Mouse (Mus musculus): ENCODE measurements around the gene Impg1. TPM values are rescaled to one million over a fixed set of nuclear protein-coding genes. Genes with fewer than 3 reads are reported as not detected.

Impg1 gene
- total and polyA plus RNA-seq, 3 experiments, result not detected

DNA sequence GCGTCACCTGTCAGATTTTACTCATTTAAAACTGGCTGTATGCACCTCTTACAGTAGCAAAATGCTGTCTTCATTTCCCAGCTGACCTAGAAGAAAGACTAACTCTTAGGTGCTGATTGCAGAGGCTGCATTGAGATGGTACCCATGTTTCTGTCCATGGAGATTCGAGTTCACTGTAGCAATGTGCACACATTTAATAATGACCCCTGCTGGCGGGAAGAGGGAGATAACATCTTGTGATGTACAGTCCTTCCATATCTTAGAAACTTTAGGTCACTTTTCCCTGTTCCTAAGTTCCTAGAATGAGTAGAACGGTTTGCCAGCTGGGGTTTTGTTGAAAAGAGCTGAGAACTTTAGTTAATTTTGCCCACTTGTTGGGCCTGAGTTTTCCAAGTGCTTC is 161.8 kb downstream of the Impg1 start:
- DNase-seq (ENCODE audit: low spot score) (no peak), ATAC-seq (ENCODE audit: extremely low read depth, insufficient number of reproducible peaks, low FRiP score, poor library complexity, severe bottlenecking) (no peak)
- no peaks in the 10 kb centered on the region for H3K36me3 ChIP-seq (replicated peaks)
- H3K9me3 ChIP-seq (replicated peaks), result no peaks in the 10 kb centered on the region
- H3K4me3 ChIP-seq (ENCODE audit: low read depth, low read length), result no peak overlapping the region
- H3K4me1 ChIP-seq (ENCODE audit: insufficient read depth, low read depth, low read length), result no peaks in the 10 kb centered on the region
- H3K27me3 ChIP-seq (ENCODE audit: insufficient read depth, low read length), result no peaks in the 10 kb centered on the region
- TF ChIP-seq GATA1 (IDR thresholded peaks at IDR 0.05; ENCODE audit: borderline replicate concordance, low read length) (no peak), CTCF (IDR thresholded peaks at IDR 0.05; ENCODE audit: low read depth, low read length) (no peak), TAL1 (conservative IDR thresholded peaks at IDR 0.05; ENCODE audit: low read depth, low read length) (no peak), POLR2AphosphoS5 (IDR thresholded peaks at IDR 0.05; ENCODE audit: insufficient replicate concordance, low read depth, low read length) (no peak), GATA2 (IDR thresholded peaks at IDR 0.05; ENCODE audit: borderline replicate concordance, low read depth, low read length) (no peak)

DNA sequence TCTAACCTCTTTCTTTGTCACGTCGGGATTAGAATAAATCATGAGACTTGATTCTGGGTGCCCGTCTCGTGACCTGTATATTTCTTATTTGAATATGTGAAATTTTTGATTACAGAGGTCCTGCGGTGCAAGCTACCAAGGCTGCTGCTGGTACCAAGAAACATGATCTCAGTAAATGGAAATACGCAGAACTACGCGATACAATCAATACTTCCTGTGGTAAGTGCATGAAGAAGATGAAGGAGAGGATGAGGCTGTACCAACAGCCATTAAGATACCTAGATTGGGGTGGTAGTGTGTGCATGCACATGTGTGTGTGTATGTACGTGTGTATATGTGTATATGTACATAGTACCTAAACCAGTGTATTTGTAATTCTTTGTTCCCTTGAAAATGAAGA is 166.2 kb downstream of the Impg1 start:
- DNase-seq (ENCODE audit: low spot score), result no peak
- H3K9me3 ChIP-seq (replicated peaks), result no peaks in the 10 kb centered on the region
- H3K4me3 ChIP-seq (ENCODE audit: low read depth, low read length), result no peak overlapping the region
- H3K36me3 ChIP-seq (replicated peaks), result no peaks in the 10 kb centered on the region
- H3K4me1 ChIP-seq (ENCODE audit: insufficient read depth, low read depth, low read length), result no peaks in the 10 kb centered on the region
- TF ChIP-seq GATA1 (IDR thresholded peaks at IDR 0.05; ENCODE audit: borderline replicate concordance, low read length) (no peak), CTCF (IDR thresholded peaks at IDR 0.05; ENCODE audit: low read depth, low read length) (no peak), POLR2AphosphoS5 (IDR thresholded peaks at IDR 0.05; ENCODE audit: insufficient replicate concordance, low read depth, low read length) (no peak), TAL1 (conservative IDR thresholded peaks at IDR 0.05; ENCODE audit: low read depth, low read length) (no peak), GATA2 (IDR thresholded peaks at IDR 0.05; ENCODE audit: borderline replicate concordance, low read depth, low read length) (no peak)
- H3K27me3 ChIP-seq (ENCODE audit: insufficient read depth, low read length), result no peaks in the 10 kb centered on the region
- no peak for ATAC-seq (ENCODE audit: extremely low read depth, insufficient number of reproducible peaks, low FRiP score, poor library complexity, severe bottlenecking)

DNA sequence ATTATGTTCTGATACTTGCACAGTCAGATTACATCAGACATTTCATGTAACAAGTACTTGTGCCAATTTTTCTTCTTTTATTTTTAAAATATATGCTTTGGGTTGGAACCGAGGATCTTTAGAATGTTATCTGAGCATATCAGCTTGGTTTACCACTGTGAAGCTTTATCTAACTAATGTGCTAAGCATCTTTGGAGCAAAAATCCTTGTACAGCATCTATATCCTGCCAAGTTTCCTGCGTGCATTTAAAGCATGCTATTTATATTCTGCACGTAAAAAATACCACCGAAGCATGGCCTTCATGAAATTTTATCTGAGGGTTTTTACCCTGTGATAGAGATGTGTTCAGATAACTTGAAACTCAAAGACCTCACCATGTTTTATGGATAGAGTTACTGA is 169.2 kb downstream of the Impg1 start:
- DNase-seq (ENCODE audit: low spot score) (no peak), ATAC-seq (ENCODE audit: extremely low read depth, insufficient number of reproducible peaks, low FRiP score, poor library complexity, severe bottlenecking) (no peak)
- Histone ChIP-seq H3K4me1 (ENCODE audit: insufficient read depth, low read depth, low read length) (no peaks in the 10 kb centered on the region), H3K4me3 (ENCODE audit: low read depth, low read length) (no peak overlapping the region), H3K9me3 (replicated peaks) (no peaks in the 10 kb centered on the region), H3K27me3 (ENCODE audit: insufficient read depth, low read length) (no peaks in the 10 kb centered on the region), H3K36me3 (replicated peaks) (peaks cover 2% of the 10 kb centered on the region)
- TF ChIP-seq GATA1 (IDR thresholded peaks at IDR 0.05; ENCODE audit: borderline replicate concordance, low read length) (no peak), CTCF (IDR thresholded peaks at IDR 0.05; ENCODE audit: low read depth, low read length) (no peak), TAL1 (conservative IDR thresholded peaks at IDR 0.05; ENCODE audit: low read depth, low read length) (no peak), GATA2 (IDR thresholded peaks at IDR 0.05; ENCODE audit: borderline replicate concordance, low read depth, low read length) (no peak), POLR2AphosphoS5 (IDR thresholded peaks at IDR 0.05; ENCODE audit: insufficient replicate concordance, low read depth, low read length) (no peak)

DNA sequence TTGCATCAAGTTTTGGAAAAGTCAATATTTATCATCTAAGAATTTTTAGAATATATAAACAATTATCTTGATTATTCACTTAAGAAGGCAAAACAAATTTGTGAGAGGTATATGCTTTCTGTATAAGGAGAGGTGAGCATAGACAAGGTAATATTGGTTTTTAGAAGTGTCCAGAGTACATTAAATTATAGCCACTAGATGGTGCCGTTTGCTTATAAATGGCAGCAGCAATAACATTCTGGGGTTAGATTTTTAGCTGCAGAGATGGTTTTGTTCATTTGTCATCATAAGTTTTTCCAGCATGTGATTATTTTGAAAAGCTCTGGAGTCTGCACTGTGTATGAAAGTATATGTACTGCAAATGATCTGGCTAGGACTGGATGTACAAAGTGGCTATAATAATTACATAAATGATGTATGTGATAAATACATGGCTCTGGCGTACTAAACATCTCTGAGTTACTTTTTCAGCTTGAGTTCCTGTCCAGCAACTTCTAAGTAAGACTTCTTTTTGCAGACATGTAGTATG is 172.2 kb downstream of the Impg1 start:
- ATAC-seq (ENCODE audit: extremely low read depth, insufficient number of reproducible peaks, low FRiP score, poor library complexity, severe bottlenecking), result no peak; the same call in 1 of the 2 replicates
- H3K9me3 ChIP-seq (replicated peaks), result no peaks in the 10 kb centered on the region
- H3K36me3 ChIP-seq (replicated peaks), result peaks cover 2% of the 10 kb centered on the region
- H3K4me3 ChIP-seq (ENCODE audit: low read depth, low read length), result no peak overlapping the region
- H3K27me3 ChIP-seq (ENCODE audit: insufficient read depth, low read length), result no peaks in the 10 kb centered on the region
- DNase-seq (ENCODE audit: low spot score), result no peak
- TF ChIP-seq GATA2 (IDR thresholded peaks at IDR 0.05; ENCODE audit: borderline replicate concordance, low read depth, low read length) (no peak), CTCF (IDR thresholded peaks at IDR 0.05; ENCODE audit: low read depth, low read length) (no peak), GATA1 (IDR thresholded peaks at IDR 0.05; ENCODE audit: borderline replicate concordance, low read length) (no peak), TAL1 (conservative IDR thresholded peaks at IDR 0.05; ENCODE audit: low read depth, low read length) (no peak), POLR2AphosphoS5 (IDR thresholded peaks at IDR 0.05; ENCODE audit: insufficient replicate concordance, low read depth, low read length) (no peak)
- no peaks in the 10 kb centered on the region for H3K4me1 ChIP-seq (ENCODE audit: insufficient read depth, low read depth, low read length)

DNA sequence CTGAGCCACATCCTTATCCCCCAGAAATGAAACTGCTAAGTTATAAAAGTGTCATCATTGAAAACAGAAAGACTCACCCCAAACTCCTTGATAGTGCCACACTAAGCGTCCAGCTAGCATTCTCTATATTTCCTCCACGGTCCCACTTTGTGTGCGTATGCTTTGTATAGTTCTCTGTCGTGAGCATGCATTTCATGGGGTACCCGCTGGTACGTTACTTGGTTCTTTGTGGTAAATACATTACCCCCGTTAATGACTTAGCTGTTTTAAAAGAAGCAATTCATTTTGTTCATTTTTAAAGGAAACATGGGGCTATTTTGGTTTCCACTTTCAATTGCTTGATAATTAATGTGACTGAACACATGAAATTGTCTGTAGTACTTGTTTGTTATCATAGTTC is 178.4 kb downstream of the Impg1 start:
- H3K36me3 ChIP-seq (replicated peaks), result no peaks in the 10 kb centered on the region
- H3K4me3 ChIP-seq (ENCODE audit: low read depth, low read length), result no peak overlapping the region
- no peak for ATAC-seq (ENCODE audit: extremely low read depth, insufficient number of reproducible peaks, low FRiP score, poor library complexity, severe bottlenecking)

DNA sequence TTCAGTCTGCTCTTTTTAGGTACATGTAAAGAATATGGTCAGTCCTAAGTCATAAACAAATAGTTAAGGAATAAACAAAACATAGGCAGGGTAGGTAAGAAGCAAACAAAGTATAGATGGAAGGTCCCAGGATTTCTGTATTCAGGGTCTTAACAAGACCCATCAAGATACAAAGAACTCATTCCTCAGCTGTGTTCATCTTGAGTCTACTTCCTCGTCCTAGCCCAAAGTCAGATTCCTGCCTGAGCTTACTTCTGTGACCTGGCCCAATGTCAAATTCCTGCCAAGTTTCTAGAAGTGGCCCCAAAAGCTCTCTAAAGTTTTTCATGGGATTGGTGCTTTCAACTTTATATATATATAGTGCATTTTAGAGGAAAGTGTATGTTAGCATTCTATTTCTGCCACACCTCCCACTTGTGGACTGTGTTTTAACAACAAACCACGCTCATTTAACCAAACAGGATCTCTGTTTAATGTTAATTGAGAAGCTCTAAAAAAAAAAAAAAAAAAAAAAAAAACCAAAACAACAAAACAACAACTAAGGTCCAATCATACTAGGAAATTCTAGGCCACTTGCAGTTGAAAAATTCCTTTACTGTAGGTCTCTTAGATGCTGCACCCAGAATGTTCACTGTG is 180.6 kb downstream of the Impg1 start:
- Histone ChIP-seq H3K4me3 (ENCODE audit: low read depth, low read length) (no peak overlapping the region), H3K4me1 (ENCODE audit: insufficient read depth, low read depth, low read length) (no peaks in the 10 kb centered on the region), H3K36me3 (replicated peaks) (no peaks in the 10 kb centered on the region), H3K9me3 (replicated peaks) (no peaks in the 10 kb centered on the region), H3K27me3 (ENCODE audit: insufficient read depth, low read length) (no peaks in the 10 kb centered on the region)
- no peak for ATAC-seq (ENCODE audit: extremely low read depth, insufficient number of reproducible peaks, low FRiP score, poor library complexity, severe bottlenecking)
- TF ChIP-seq TAL1 (conservative IDR thresholded peaks at IDR 0.05; ENCODE audit: low read depth, low read length) (no peak), GATA2 (IDR thresholded peaks at IDR 0.05; ENCODE audit: borderline replicate concordance, low read depth, low read length) (no peak), CTCF (IDR thresholded peaks at IDR 0.05; ENCODE audit: low read depth, low read length) (no peak)
- no peak for DNase-seq (ENCODE audit: low spot score)

More for the DNA sequence above, 178.4 kb downstream of the Impg1 start:
- Histone ChIP-seq H3K9me3 (replicated peaks) (no peaks in the 10 kb centered on the region), H3K27me3 (ENCODE audit: insufficient read depth, low read length) (no peaks in the 10 kb centered on the region), H3K4me1 (ENCODE audit: insufficient read depth, low read depth, low read length) (no peaks in the 10 kb centered on the region)
- TF ChIP-seq GATA2 (IDR thresholded peaks at IDR 0.05; ENCODE audit: borderline replicate concordance, low read depth, low read length) (no peak), CTCF (IDR thresholded peaks at IDR 0.05; ENCODE audit: low read depth, low read length) (no peak), POLR2AphosphoS5 (IDR thresholded peaks at IDR 0.05; ENCODE audit: insufficient replicate concordance, low read depth, low read length) (no peak), TAL1 (conservative IDR thresholded peaks at IDR 0.05; ENCODE audit: low read depth, low read length) (no peak), GATA1 (IDR thresholded peaks at IDR 0.05; ENCODE audit: borderline replicate concordance, low read length) (no peak)
- DNase-seq (ENCODE audit: low spot score), result no peak
